Mouse (Mus musculus): ENCODE measurements at regions not wholly inside any gene's neighbourhood (a gene's known extent, or its start where the extent isn't known, plus 50 kb on each side); places are given as distances from the start of the nearest gene placed in this dataset.

GRCm38 (mm10) chr7:69949647-69950121 lies 416.9 kb downstream of the Nr2f2 start:
- Histone ChIP-seq H3K27me3 (replicated peaks) (no peaks in the 10 kb centered on the region), H3K9ac (ENCODE audit: insufficient read depth, low read depth) (no peak overlapping the region), H3K4me3 (replicated peaks in 1 of 3; ENCODE audit: low read depth in 2 of 3, low read length in 2 of 3, poor library complexity in 1 of 3) (no peak overlapping the region), H3K79me2 (replicated peaks; ENCODE audit: control insufficient read depth, extremely low read depth, insufficient read depth, poor library complexity, severe bottlenecking) (no peaks in the 10 kb centered on the region), H3K36me3 (replicated peaks in 1 of 2; ENCODE audit: control insufficient read depth in 1 of 2, insufficient read depth in 1 of 2, low read length in 1 of 2) (no peaks in the 10 kb centered on the region), H3K27ac (ENCODE audit: insufficient read depth, low read depth) (no peak overlapping the region), H3K4me2 (ENCODE audit: insufficient read depth, low read depth, poor library complexity, severe bottlenecking) (no peak overlapping the region), H3K9me3 (replicated peaks; ENCODE audit: low read length) (peaks cover 57% of the 10 kb centered on the region), H3K4me1 (ENCODE audit: control insufficient read depth in 1 of 2, insufficient read depth in 2 of 2) (no peaks in the 10 kb centered on the region)
- dilution Hi-C loops (cut with MboI; ENCODE audit: extremely low pct_ligation_motif_present, extremely low pct_unique_long_range_greater_than_20kb, low sequenced_read_pairs) (no loop called here), in situ Hi-C loops (cut with MboI; ENCODE audit: low pct_ligation_motif_present, low pct_unique_long_range_greater_than_20kb, low sequenced_read_pairs) (no loop called here)
- no peak for DNase-seq (ENCODE audit: extremely low read depth)
- no peak for TF ChIP-seq KAT2A (IDR thresholded peaks at IDR 0.05; ENCODE audit: insufficient replicate concordance, low read length)
- no peak for TF ChIP-seq MAX (IDR thresholded peaks at IDR 0.05; ENCODE audit: low read length)
- TF ChIP-seq MAFK (IDR thresholded peaks at IDR 0.05; ENCODE audit: insufficient replicate concordance, low read length), result no peak

- no peaks in the 10 kb centered on the region for H3K27me3 ChIP-seq (replicated peaks)
- H3K79me2 ChIP-seq (replicated peaks; ENCODE audit: control insufficient read depth, extremely low read depth, insufficient read depth, poor library complexity, severe bottlenecking), result no peaks in the 10 kb centered on the region
- H3K9me3 ChIP-seq (replicated peaks; ENCODE audit: low read length), result peaks cover 52% of the 10 kb centered on the region
- no peaks in the 10 kb centered on the region for H3K36me3 ChIP-seq (replicated peaks in 1 of 2; ENCODE audit: control insufficient read depth in 1 of 2, insufficient read depth in 1 of 2, low read length in 1 of 2)
- H3K4me3 ChIP-seq (replicated peaks in 1 of 3; ENCODE audit: low read depth in 2 of 3, low read length in 2 of 3, poor library complexity in 1 of 3), result no peak overlapping the region
- dilution Hi-C loops (cut with MboI; ENCODE audit: extremely low pct_ligation_motif_present, extremely low pct_unique_long_range_greater_than_20kb, low sequenced_read_pairs), result no loop called here
- no peak overlapping the region for H3K27ac ChIP-seq (ENCODE audit: insufficient read depth, low read depth)
- DNase-seq (ENCODE audit: extremely low read depth), result no peak
- H3K9ac ChIP-seq (ENCODE audit: insufficient read depth, low read depth), result no peak overlapping the region
- H3K4me2 ChIP-seq (ENCODE audit: insufficient read depth, low read depth, poor library complexity, severe bottlenecking), result no peak overlapping the region
- no peak for TF ChIP-seq SMC3 (IDR thresholded peaks at IDR 0.05; ENCODE audit: low read depth, low read length)
- no peak for TF ChIP-seq TCF12 (IDR thresholded peaks at IDR 0.05; ENCODE audit: low read depth, low read length)
- TF ChIP-seq GABPA (IDR thresholded peaks at IDR 0.05; ENCODE audit: insufficient replicate concordance, low read depth, low read length), result no peak
- TF ChIP-seq MEF2A (IDR thresholded peaks at IDR 0.05; ENCODE audit: borderline replicate concordance, low read depth, low read length), result no peak
- TF ChIP-seq ELF1 (IDR thresholded peaks at IDR 0.05; ENCODE audit: low read depth, low read length), result no peak
- no peak for TF ChIP-seq E2F4 (IDR thresholded peaks at IDR 0.05; ENCODE audit: insufficient replicate concordance, low read depth, low read length)
- TF ChIP-seq ZC3H11A (IDR thresholded peaks at IDR 0.05; ENCODE audit: low read depth, low read length), result no peak
- TF ChIP-seq TBP (conservative IDR thresholded peaks at IDR 0.05; ENCODE audit: low read depth, low read length), result no peak
- TF ChIP-seq KAT2A (IDR thresholded peaks at IDR 0.05; ENCODE audit: insufficient replicate concordance, low read length), result no peak
- no peak for TF ChIP-seq MAX (IDR thresholded peaks at IDR 0.05; ENCODE audit: low read length)
- in situ Hi-C loops (cut with MboI; ENCODE audit: low pct_ligation_motif_present, low pct_unique_long_range_greater_than_20kb, low sequenced_read_pairs), result no loop called here
- H3K4me1 ChIP-seq (ENCODE audit: control insufficient read depth in 1 of 2, insufficient read depth in 2 of 2), result no peaks in the 10 kb centered on the region
Observed at GRCm38 (mm10) chr7:69946396-69946795, 420.1 kb downstream of the Nr2f2 start.

- Histone ChIP-seq H3K4me3 (replicated peaks in 1 of 3; ENCODE audit: low read depth in 2 of 3, low read length in 2 of 3, poor library complexity in 1 of 3) (no peak overlapping the region), H3K27ac (ENCODE audit: insufficient read depth, low read depth) (no peak overlapping the region), H3K4me1 (ENCODE audit: control insufficient read depth in 1 of 2, insufficient read depth in 2 of 2) (no peaks in the 10 kb centered on the region), H3K27me3 (replicated peaks) (no peaks in the 10 kb centered on the region), H3K79me2 (replicated peaks; ENCODE audit: control insufficient read depth, extremely low read depth, insufficient read depth, poor library complexity, severe bottlenecking) (no peaks in the 10 kb centered on the region), H3K9ac (ENCODE audit: insufficient read depth, low read depth) (no peak overlapping the region), H3K9me3 (replicated peaks; ENCODE audit: low read length) (peaks cover 48% of the 10 kb centered on the region), H3K36me3 (replicated peaks in 1 of 2; ENCODE audit: control insufficient read depth in 1 of 2, insufficient read depth in 1 of 2, low read length in 1 of 2) (no peaks in the 10 kb centered on the region), H3K4me2 (ENCODE audit: insufficient read depth, low read depth, poor library complexity, severe bottlenecking) (no peak overlapping the region)
- no peak for TF ChIP-seq ETS1 (conservative IDR thresholded peaks at IDR 0.05; ENCODE audit: low read depth, low read length)
- TF ChIP-seq CHD1 (IDR thresholded peaks at IDR 0.05; ENCODE audit: low read depth, low read length), result no peak
- TF ChIP-seq SIN3A (IDR thresholded peaks at IDR 0.05; ENCODE audit: low read length), result no peak
- no peak for TF ChIP-seq E2F4 (IDR thresholded peaks at IDR 0.05; ENCODE audit: insufficient replicate concordance, low read depth, low read length)
- TF ChIP-seq SMC3 (IDR thresholded peaks at IDR 0.05; ENCODE audit: low read depth, low read length), result no peak
- dilution Hi-C loops (cut with MboI; ENCODE audit: extremely low pct_ligation_motif_present, extremely low pct_unique_long_range_greater_than_20kb, low sequenced_read_pairs), result no loop called here
- in situ Hi-C loops (cut with MboI; ENCODE audit: low pct_ligation_motif_present, low pct_unique_long_range_greater_than_20kb, low sequenced_read_pairs), result no loop called here
- DNase-seq (ENCODE audit: extremely low read depth), result no peak
Observed at GRCm38 (mm10) chr7:69941881-69942280, 424.7 kb downstream of the Nr2f2 start.

Measured in CH12.LX (cell line).